Mouse (Mus musculus) olfactory bulb, adult 2 months (tissue): ENCODE measurements around the gene Pdzd2.

Experiments
- CTCF ChIP-seq: fragments of 200-500 bp; IDR thresholded peaks from 2 replicates; pipeline ENCODE4 v1.5.1; 2012; ENCODE audit warnings: low read depth, mild to moderate bottlenecking, low read length, moderate library complexity; ENCODE audit not compliant: insufficient read depth
- POLR2A ChIP-seq: fragments of 200-500 bp; IDR thresholded peaks from 2 replicates; pipeline ENCODE4 v1.6.1; 2012; ENCODE audit warnings: mild to moderate bottlenecking, low read depth, low read length, moderate library complexity; ENCODE audit not compliant: insufficient read depth

GRCm38 (mm10) chr15:12557663-12558436 lies 181.9 kb downstream of the Pdzd2 start:
- no peak for TF ChIP-seq CTCF
- no peak for TF ChIP-seq POLR2A
